Mouse (Mus musculus): Measurements from ENCODE around the gene Rbbp7.

The Rbbp7 gene

DNA sequence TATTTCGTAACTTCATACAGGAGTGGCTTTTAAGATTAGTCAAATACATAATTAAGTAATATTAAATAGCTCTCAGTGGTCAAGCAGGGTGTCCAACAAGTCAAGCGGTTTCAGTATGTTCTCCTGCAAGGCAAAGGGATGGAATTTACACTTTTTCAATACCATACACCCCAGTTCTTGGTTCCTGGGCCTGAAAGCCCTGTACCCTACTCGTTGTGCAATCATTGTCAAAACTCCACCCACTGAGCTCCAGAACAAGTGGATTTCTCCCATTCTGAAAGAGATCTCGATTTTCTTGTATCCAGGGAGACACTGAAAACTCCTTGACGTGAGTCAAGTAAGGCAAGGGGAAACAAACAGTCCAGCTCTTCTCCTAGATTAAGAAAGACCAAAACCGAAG lies 67.8 kb downstream of the Rbbp7 start:
- no peak for DNase-seq (ENCODE audit: low spot score)
